Mouse (Mus musculus): ENCODE results near the gene Best1.

GRCm38 (mm10) chr19:10018527-10018818 is 17.0 kb upstream of the Best1 start:
- TF ChIP-seq CTCF (IDR thresholded peaks at IDR 0.05; ENCODE audit: low read depth): no peak
- TF ChIP-seq EP300 (IDR thresholded peaks at IDR 0.05; ENCODE audit: low read depth): no peak

All from liver, embryonic 14.5 days (tissue).